Mouse (Mus musculus): ENCODE measurements around the gene Slc25a22. TPM values are rescaled to one million over a fixed set of nuclear protein-coding genes. Genes with fewer than 3 reads are reported as not detected.

Slc25a22 gene
- polyA plus RNA-seq, 1 experiment, result 51.0 TPM

DNA sequence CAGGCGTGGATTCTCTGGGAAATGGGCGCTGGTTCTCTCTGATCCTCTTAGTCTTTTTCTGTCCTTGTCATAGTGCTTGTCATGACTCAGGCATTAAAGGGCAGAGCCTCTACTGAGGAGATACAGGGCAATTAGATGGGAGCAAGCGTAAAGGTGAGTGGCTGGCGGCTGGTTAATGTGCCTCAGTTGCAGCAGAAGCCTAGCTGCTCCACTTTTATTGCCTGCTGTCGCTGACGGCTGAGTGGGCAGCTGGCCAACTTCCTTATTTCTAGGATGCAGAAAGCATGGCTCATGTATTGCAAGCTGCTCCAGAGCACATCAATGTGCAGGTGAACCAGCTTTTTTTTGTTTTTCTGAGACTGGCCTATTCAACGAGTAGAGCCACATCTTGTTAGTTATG is 18.7 kb downstream of the Slc25a22 start:
- H3K36me3 ChIP-seq (ENCODE audit: control insufficient read depth, insufficient read depth, low read length), result no peaks in the 10 kb centered on the region
- TF ChIP-seq CTCF (conservative IDR thresholded peaks at IDR 0.05; ENCODE audit: insufficient read depth, insufficient read length, low read depth, low read length), result no peak
- TF ChIP-seq POLR2A (IDR thresholded peaks at IDR 0.05; ENCODE audit: low read depth, low read length), result no peak
- peaks cover 4% of the 10 kb centered on the region; the same call in 1 of the 2 replicates for H3K4me1 ChIP-seq (ENCODE audit: control insufficient read depth, insufficient read depth, low read length)
- 50% methylated on average over 7 of the region's 7 CpGs for WGBS
- peak; percentile 51 for DNase-seq
- H3K27me3 ChIP-seq (replicated peaks; ENCODE audit: control insufficient read depth, insufficient read depth, low read length), result no peaks in the 10 kb centered on the region
- no peak overlapping the region for H3K4me3 ChIP-seq (ENCODE audit: insufficient read depth, low read depth, low read length)
- H3K27ac ChIP-seq (ENCODE audit: insufficient read depth, low read depth, low read length), result no peak overlapping the region

DNA sequence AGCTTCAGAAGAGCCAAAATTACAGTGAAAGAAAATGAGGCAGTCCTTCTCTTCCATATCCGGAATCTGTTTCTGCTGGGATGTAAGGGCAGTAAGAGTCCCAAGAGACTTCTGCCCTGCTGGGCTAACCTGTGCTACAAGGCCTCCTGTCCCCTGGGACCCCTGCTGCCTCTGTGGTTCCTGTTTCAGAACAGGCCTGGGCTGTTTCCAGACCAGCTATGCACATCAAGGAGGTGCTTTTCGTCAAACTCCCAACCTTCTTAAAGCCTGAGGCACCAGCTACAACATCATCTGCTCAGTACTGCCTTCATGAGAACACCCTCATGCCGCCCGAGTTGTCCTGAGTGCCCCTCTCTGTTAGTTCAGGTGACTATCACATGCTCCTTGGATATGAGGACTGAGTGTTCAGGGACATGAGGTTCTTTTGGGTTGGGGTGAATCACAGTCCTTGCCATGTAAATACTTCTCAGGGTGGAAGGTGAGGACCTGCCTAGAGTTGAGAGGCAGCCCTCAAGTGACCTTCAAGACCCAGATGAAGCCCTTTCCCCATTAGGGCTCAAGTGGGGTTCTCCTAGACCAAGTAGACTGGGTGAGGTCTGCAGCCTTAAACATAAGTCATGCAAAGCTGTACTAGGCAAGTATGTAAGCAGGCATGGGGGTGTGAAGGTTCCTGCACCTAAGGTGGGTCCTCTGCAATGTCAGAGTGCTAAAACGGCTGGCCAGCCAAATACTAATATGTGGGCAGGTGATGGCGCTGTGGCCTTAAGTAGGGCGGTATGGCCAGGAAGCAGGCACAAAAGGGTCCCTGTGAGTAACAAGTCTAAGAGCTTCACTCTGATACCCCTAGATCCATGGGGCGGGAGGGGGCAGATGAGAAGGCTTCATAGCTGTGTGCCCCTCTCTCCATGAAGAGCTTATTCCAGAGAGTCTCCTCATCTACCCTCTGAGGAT is 19.7 kb downstream of the Slc25a22 start:
- H3K27ac ChIP-seq (ENCODE audit: insufficient read depth, low read depth, low read length), result no peak overlapping the region
- 77% methylated on average over 8 of the region's 8 CpGs for WGBS
- no peak for TF ChIP-seq POLR2A (IDR thresholded peaks at IDR 0.05; ENCODE audit: low read depth, low read length)
- peak; percentile 30; the same call in 1 of the 2 replicates for TF ChIP-seq CTCF (conservative IDR thresholded peaks at IDR 0.05; ENCODE audit: insufficient read depth, insufficient read length, low read depth, low read length)
- no peaks in the 10 kb centered on the region for H3K36me3 ChIP-seq (ENCODE audit: control insufficient read depth, insufficient read depth, low read length)
- peaks cover 4% of the 10 kb centered on the region; the same call in 1 of the 2 replicates for H3K4me1 ChIP-seq (ENCODE audit: control insufficient read depth, insufficient read depth, low read length)
- no peak overlapping the region for H3K4me3 ChIP-seq (ENCODE audit: insufficient read depth, low read depth, low read length)
- DNase-seq, result no peak
- no peaks in the 10 kb centered on the region for H3K27me3 ChIP-seq (replicated peaks; ENCODE audit: control insufficient read depth, insufficient read depth, low read length)

DNA sequence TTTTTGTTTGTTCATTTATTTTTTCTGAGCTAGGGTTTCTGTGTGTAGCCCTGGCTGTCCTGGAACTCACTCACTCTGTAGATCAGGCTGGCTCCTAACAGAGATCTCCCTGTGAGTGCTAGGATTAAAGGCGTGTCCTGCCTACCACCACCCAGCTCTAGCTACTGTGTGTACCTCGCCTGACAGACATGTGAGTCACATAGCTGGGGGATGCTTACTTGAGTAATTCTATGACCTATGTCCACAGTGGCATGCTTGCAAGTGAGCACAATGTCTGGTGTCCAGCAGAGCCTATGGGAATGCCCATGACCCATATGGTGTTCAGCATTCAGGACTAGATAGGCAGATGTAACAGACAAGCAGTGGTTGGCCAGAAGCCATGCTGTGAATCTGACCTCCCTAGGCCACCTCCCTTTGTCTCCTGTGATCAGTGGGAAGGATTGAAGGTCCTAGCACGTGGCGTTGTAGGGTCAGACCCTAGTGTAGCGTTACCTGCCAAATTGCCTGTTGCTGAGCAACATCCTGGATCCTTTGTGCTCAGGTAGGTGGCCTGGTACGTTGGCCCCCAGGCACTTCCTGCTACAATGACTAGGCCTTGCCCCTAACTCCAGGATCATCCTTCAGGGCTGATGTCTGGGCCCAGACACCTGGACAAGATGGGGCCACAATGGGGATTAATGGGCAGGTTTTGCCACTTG is 21.4 kb downstream of the Slc25a22 start:
- 90% methylated on average over 6 of the region's 6 CpGs for WGBS
- no peak overlapping the region for H3K4me3 ChIP-seq (ENCODE audit: insufficient read depth, low read depth, low read length)
- H3K27ac ChIP-seq (ENCODE audit: insufficient read depth, low read depth, low read length), result no peak overlapping the region
- TF ChIP-seq POLR2A (IDR thresholded peaks at IDR 0.05; ENCODE audit: low read depth, low read length) (no peak), CTCF (conservative IDR thresholded peaks at IDR 0.05; ENCODE audit: insufficient read depth, insufficient read length, low read depth, low read length) (no peak)
- DNase-seq, result no peak
- H3K27me3 ChIP-seq (replicated peaks; ENCODE audit: control insufficient read depth, insufficient read depth, low read length), result no peaks in the 10 kb centered on the region
- no peaks in the 10 kb centered on the region for H3K36me3 ChIP-seq (ENCODE audit: control insufficient read depth, insufficient read depth, low read length)
- peaks cover 4% of the 10 kb centered on the region; the same call in 1 of the 2 replicates for H3K4me1 ChIP-seq (ENCODE audit: control insufficient read depth, insufficient read depth, low read length)

DNA sequence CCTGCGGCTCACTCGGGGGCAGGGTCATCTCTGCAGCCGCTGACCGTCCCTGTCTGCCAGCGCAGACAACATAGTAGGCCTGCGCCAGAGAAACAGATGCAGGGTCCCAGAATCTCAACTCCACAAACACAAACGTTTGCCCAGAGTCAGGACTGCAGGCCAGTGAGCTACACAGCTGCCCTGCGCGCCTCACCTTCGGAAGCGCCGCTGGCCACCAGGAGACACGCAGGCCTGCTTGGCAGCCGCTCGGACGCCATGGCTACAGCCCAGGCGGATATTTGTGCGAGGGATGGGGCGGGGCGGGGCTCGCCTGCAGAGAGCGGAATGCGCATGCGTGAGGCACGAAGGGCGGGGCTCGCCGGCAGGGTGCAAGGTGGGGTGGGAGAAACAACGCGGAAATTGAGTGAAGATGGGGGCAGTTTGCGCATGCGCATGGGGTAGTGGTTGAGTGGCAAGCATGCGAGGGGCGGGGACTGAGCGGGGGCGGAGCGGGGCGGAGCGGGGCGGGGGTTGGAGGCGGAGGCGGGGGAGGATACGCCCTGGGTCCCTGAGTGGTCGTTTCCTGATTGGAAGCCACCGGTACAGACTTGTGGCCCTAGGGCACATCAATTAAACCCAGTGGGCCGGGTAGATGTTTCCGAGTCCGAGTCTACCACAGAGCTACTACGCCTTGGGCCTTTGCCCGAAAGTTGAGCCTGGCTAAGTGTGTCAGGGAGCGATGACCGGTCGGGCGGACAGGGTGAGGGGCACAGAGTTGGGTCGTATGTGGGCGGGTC is 23.7 kb downstream of the Slc25a22 start, which contains the start of gene Gatd1:
Gene Gatd1, minus strand, starts transcription at position 328 of the 776 bp plus-strand sequence.
- WGBS, result under 1% methylated on average over 50 of the region's 56 CpGs

DNA sequence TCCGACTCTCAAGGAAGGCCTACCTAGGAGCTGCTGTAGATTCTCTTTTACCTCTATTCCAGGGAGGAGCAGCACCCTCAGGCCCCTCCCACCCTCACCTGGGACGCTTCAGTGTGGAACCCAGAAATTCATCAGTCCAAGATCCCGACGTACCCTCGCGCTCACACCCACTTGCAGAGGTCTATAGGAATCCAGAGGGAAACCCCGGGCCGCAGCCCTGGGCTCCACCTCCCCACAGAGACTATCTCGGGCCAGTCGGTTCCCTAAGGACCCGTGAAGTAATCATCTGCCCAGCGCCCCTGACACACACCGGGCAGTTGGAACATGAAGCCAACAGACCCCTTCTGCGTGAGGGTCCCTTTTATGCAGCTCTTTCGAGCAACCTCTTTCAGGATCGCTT is 24.4 kb downstream of the Slc25a22 start:
- no peaks in the 10 kb centered on the region; the same call in 1 of the 2 replicates for H3K36me3 ChIP-seq (ENCODE audit: control insufficient read depth, insufficient read depth, low read length)
- no peak for TF ChIP-seq POLR2A (IDR thresholded peaks at IDR 0.05; ENCODE audit: low read depth, low read length)
- TF ChIP-seq CTCF (conservative IDR thresholded peaks at IDR 0.05; ENCODE audit: insufficient read depth, insufficient read length, low read depth, low read length), result no peak
- WGBS, result 2% methylated on average over 16 of the region's 16 CpGs
- H3K4me1 ChIP-seq (ENCODE audit: control insufficient read depth, insufficient read depth, low read length), result peaks cover 4% of the 10 kb centered on the region; the same call in 1 of the 2 replicates
- no peaks in the 10 kb centered on the region for H3K27me3 ChIP-seq (replicated peaks; ENCODE audit: control insufficient read depth, insufficient read depth, low read length)
- peak overlapping the region; percentile 74 for H3K27ac ChIP-seq (ENCODE audit: insufficient read depth, low read depth, low read length)
- DNase-seq, result no peak
- peak overlapping the region; percentile 89 for H3K4me3 ChIP-seq (ENCODE audit: insufficient read depth, low read depth, low read length)

More for the DNA sequence above, 23.7 kb downstream of the Slc25a22 start, which contains the start of gene Gatd1:
- peak; percentile 100 for DNase-seq
- no peaks in the 10 kb centered on the region; the same call in 1 of the 2 replicates for H3K36me3 ChIP-seq (ENCODE audit: control insufficient read depth, insufficient read depth, low read length)
- TF ChIP-seq POLR2A (IDR thresholded peaks at IDR 0.05; ENCODE audit: low read depth, low read length), result peak; percentile 84
- 0 out of 2 replicates have a peak, but pooled peaks have one; percentile 0 for TF ChIP-seq CTCF (conservative IDR thresholded peaks at IDR 0.05; ENCODE audit: insufficient read depth, insufficient read length, low read depth, low read length)
- H3K27me3 ChIP-seq (replicated peaks; ENCODE audit: control insufficient read depth, insufficient read depth, low read length), result no peaks in the 10 kb centered on the region
- H3K27ac ChIP-seq (ENCODE audit: insufficient read depth, low read depth, low read length), result peak within 1 kb of the TSS; percentile 74
- H3K4me3 ChIP-seq (ENCODE audit: insufficient read depth, low read depth, low read length), result peak within 1 kb of the TSS; percentile 89
- H3K4me1 ChIP-seq (ENCODE audit: control insufficient read depth, insufficient read depth, low read length), result peaks cover 4% of the 10 kb centered on the region; the same call in 1 of the 2 replicates

DNA sequence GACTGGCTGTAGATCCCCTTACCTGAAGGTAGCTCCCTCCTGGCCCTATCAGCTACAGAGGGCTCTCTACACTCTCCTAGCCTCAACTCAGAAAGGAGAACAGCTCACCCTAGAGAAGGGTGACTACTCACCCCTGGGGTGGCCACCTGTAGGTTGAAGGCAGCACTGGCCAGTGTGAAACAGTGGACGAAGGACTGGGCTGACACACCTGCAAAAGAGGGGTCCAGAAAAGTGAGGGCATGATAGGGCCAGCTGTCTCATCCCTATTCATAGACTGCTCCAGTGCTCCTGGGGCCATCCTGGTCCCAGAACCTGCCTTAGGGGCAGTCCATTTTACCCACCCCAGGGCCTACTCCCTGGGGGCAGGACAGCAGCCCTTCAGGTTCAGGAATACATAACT is 26.0 kb downstream of the Slc25a22 start:
- Histone ChIP-seq H3K4me3 (ENCODE audit: insufficient read depth, low read depth, low read length) (no peak overlapping the region), H3K27me3 (replicated peaks; ENCODE audit: control insufficient read depth, insufficient read depth, low read length) (no peaks in the 10 kb centered on the region), H3K36me3 (ENCODE audit: control insufficient read depth, insufficient read depth, low read length) (no peaks in the 10 kb centered on the region; the same call in 1 of the 2 replicates), H3K27ac (ENCODE audit: insufficient read depth, low read depth, low read length) (no peak overlapping the region), H3K4me1 (ENCODE audit: control insufficient read depth, insufficient read depth, low read length) (peaks cover 4% of the 10 kb centered on the region; the same call in 1 of the 2 replicates)
- WGBS, result 95% methylated on average over 1 of the region's 1 CpGs
- no peak for DNase-seq
- TF ChIP-seq POLR2A (IDR thresholded peaks at IDR 0.05; ENCODE audit: low read depth, low read length) (no peak), CTCF (conservative IDR thresholded peaks at IDR 0.05; ENCODE audit: insufficient read depth, insufficient read length, low read depth, low read length) (no peak)

All from kidney, adult 2 months (tissue).